Mouse (Mus musculus) heart, embryonic 11.5 days (tissue): Measurements from ENCODE around the gene Tmem135. TPM values are rescaled to one million over a fixed set of nuclear protein-coding genes. Genes with fewer than 3 reads are reported as not detected.

Experiments
- ATAC-seq: fragments of 200-750 bp; cut with Nextera tagmentation; replicated peaks from 2 replicates; pipeline ENCODE4 v1.8.0; 2017; ENCODE audit warnings: moderate library complexity; ENCODE audit not compliant: insufficient number of reproducible peaks, low FRiP score, low TSS enrichment
- H3K27ac ChIP-seq: fragments of 300-500 bp; sonication (generic); 2 replicates; pipeline ENCODE4 v1.5.1; 2014; ENCODE audit warnings: mild to moderate bottlenecking, low read depth, low read length
- H3K27me3 ChIP-seq: fragments of 300-500 bp; sonication (generic); 2 replicates; pipeline ENCODE4 v1.6.1; 2014; ENCODE audit warnings: mild to moderate bottlenecking, low read length, mixed read lengths; ENCODE audit not compliant: control insufficient read depth, insufficient read depth
- H3K36me3 ChIP-seq: fragments of 300-500 bp; sonication (generic); 2 replicates; pipeline ENCODE4 v1.6.1; 2014; ENCODE audit warnings: mild to moderate bottlenecking, low read length, moderate library complexity, mixed read lengths; ENCODE audit not compliant: control insufficient read depth, insufficient read depth
- H3K4me1 ChIP-seq: fragments of 300-500 bp; sonication (generic); 2 replicates; pipeline ENCODE4 v1.6.1; 2014; ENCODE audit warnings: low read length; ENCODE audit not compliant: control insufficient read depth, insufficient read depth
- H3K4me2 ChIP-seq: fragments of 300-500 bp; sonication (generic); 2 replicates; pipeline ENCODE4 v1.6.1; 2014; ENCODE audit warnings: mild to moderate bottlenecking, moderate library complexity
- H3K4me3 ChIP-seq: fragments of 300-500 bp; sonication (generic); 2 replicates; pipeline ENCODE4 v1.5.1; 2014; ENCODE audit warnings: low read depth, low read length
- H3K9ac ChIP-seq: fragments of 300-500 bp; sonication (generic); 2 replicates; pipeline ENCODE4 v1.6.1; 2014; ENCODE audit warnings: mild to moderate bottlenecking, low read depth, low read length, moderate library complexity
- H3K9me3 ChIP-seq: fragments of 300-500 bp; sonication (generic); replicated peaks from 2 replicates; pipeline ENCODE4 v1.6.1; 2016; ENCODE audit warnings: low read length; ENCODE audit not compliant: control insufficient read depth
- WGBS: fragments of 180-500 bp; shearing (Covaris S2); extraction: QIAGEN DNeasy Blood & Tissue Kit; methylation state at CpG from one replicate; pipeline ENCODE4 v1.1.7; 2014; ENCODE audit not compliant: insufficient replicate concordance; 5-methylcytosine and 5-hydroxymethylcytosine counted together
- polyA plus RNA-seq: library from polyadenylated mRNA; unstranded; fragments of >200 nt; fragmentation: Nextera tagmentation; extraction: Ambion mirVana; gene quantifications from 2 replicates; pipeline ENCODE4 v1.2.1, GENCODE M21; 2014

Tmem135 gene
- polyA plus RNA-seq, 1 experiment from 2014 or later = 27.2 TPM

DNA sequence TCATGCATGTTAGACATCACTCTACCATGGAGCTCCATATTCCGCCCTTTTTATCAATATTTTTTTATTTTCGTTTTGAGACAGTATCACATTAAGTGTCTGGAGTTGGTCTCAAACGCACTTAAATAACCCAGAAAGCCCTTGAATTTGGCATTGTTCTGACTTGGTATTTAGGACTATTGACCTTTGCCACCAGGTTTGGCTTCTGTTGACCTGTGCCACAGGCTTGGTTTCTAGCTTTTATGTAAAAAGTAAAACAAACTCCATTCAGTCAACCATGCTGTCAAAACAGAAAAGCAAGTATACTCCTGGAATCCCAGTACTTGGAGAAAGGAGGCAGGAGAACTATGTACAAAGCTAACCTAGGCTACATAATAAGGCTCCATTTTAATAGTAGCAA, 12.7 kb downstream of the Tmem135 start:
- H3K4me1 ChIP-seq = peaks cover 8% of the 10 kb centered on the region
- 86% methylated on average over 3 of the region's 3 CpGs for WGBS
- no peaks in the 10 kb centered on the region for H3K36me3 ChIP-seq
- H3K9ac ChIP-seq = no peak overlapping the region
- no peaks in the 10 kb centered on the region for H3K9me3 ChIP-seq
- no peak overlapping the region for H3K4me3 ChIP-seq
- H3K4me2 ChIP-seq = no peak overlapping the region
- H3K27ac ChIP-seq = no peak overlapping the region
- no peak for ATAC-seq
- no peaks in the 10 kb centered on the region for H3K27me3 ChIP-seq

DNA sequence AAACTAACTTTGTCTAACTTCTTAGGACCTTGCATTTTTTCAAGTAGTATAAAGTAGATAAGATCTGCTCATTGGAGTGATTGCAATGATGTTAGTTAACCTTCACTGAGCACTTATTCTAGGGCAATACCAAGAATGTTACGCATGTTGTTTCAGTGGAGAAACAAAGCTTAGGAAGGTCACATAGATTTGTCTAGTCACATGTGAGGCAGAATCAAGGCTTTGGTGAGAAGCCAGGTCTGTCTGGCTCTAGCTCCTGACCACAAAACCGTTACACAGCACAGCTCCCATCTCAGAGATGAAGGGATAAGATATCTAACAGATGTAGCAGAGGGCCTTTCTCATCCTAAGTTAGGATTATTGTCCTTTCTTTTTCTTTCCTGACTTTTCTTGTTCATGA, 13.4 kb downstream of the Tmem135 start:
- Histone ChIP-seq H3K4me2 (no peak overlapping the region), H3K4me1 (peaks cover 10% of the 10 kb centered on the region), H3K27ac (no peak overlapping the region), H3K4me3 (no peak overlapping the region), H3K36me3 (no peaks in the 10 kb centered on the region), H3K9me3 (no peaks in the 10 kb centered on the region), H3K27me3 (no peaks in the 10 kb centered on the region), H3K9ac (no peak overlapping the region)
- ATAC-seq = no peak
- 74% methylated on average over 2 of the region's 2 CpGs for WGBS

DNA sequence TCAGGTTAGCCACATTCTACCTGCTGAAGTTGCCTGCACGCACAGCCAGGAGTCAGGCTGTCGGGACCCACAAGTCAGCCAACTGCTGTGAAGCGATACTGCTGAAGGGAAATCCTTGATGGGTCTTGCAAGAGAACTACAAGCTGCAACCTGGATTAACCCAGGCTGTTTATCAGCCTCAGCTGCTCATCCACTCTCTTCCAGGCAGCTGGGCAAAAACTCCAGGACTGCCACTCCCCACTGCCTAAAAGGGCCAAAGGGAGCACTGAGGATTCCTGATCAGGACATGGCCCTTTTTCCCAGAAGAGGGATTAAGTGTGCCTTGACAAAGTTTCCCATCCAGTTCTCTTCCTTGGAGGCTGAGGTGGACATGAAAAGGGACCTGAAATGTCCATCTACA, 15.0 kb downstream of the Tmem135 start:
- Histone ChIP-seq H3K36me3 (no peaks in the 10 kb centered on the region), H3K27ac (no peak overlapping the region), H3K4me1 (peaks cover 10% of the 10 kb centered on the region), H3K9me3 (no peaks in the 10 kb centered on the region), H3K27me3 (no peaks in the 10 kb centered on the region), H3K4me3 (no peak overlapping the region), H3K4me2 (no peak overlapping the region), H3K9ac (no peak overlapping the region)
- no peak for ATAC-seq
- 58% methylated on average over 3 of the region's 3 CpGs for WGBS

DNA sequence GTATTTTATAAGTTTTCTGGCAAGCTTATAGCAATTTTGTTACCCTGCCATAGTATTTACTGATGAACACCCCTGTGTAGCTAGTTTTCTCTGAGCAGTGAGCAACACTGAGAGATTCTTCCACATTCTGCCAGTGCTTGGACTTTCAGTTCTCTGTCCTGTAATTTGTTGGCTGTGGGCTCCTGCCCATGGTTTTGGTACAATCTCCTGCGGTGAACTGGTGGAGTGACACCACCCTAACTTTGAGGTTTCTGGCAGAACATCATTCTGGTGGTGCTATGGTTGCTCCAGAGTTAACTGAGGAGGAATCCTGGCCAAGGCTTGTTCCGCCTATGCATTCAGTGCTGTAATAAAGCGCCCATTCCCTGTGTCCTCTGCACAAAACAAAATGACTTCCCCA, 21.1 kb downstream of the Tmem135 start:
- no peak overlapping the region for H3K9ac ChIP-seq
- ATAC-seq = no peak
- WGBS = 87% methylated on average over 3 of the region's 3 CpGs

DNA sequence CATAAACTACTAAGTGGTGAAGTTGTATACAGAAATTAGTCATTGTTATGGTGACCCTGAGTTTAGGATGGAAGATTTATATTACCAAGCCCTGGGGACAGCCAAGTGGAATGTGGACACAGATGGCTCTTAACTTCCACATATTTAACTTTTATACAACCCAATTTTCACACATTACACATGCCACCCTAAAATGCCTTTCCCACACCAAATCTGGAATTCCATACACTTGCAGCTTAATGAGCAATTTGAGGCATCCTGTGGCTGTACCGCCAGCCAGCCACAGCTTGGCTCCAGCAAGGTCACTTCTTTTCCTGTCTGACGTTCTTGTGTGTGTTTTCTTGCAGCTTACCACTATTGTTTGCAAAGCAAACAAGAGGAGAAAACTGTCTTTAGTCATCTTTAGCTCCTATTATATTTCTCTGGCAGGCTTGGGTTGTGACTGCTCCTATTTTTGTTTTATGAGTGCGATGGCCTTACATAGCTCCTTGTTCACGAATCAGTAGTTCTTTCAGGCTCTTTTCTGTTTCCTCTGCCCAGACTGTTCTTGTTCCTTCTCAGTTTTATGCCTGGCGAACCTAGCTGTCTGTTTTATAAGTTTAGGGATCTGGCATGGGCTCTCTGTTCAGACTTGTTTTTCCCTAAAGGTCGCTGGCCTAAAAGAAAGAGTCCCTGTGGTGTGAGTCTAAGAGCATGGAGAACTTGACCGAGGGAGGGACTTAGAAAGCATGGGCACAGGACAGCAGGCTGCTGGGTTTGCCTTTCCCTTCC, 22.9 kb downstream of the Tmem135 start:
- Histone ChIP-seq H3K27ac (peak overlapping the region; percentile 12; the same call in 1 of the 2 replicates), H3K4me1 (peaks cover 7% of the 10 kb centered on the region), H3K36me3 (no peaks in the 10 kb centered on the region), H3K9me3 (no peaks in the 10 kb centered on the region), H3K27me3 (no peaks in the 10 kb centered on the region), H3K4me2 (no peak overlapping the region), H3K4me3 (no peak overlapping the region), H3K9ac (no peak overlapping the region)
- no peak for ATAC-seq
- WGBS = 49% methylated on average over 7 of the region's 7 CpGs

More for the DNA sequence above, 21.1 kb downstream of the Tmem135 start:
- no peak overlapping the region for H3K4me3 ChIP-seq
- H3K4me1 ChIP-seq = peaks cover 12% of the 10 kb centered on the region
- H3K9me3 ChIP-seq = no peaks in the 10 kb centered on the region
- H3K36me3 ChIP-seq = no peaks in the 10 kb centered on the region
- no peak overlapping the region for H3K27ac ChIP-seq
- H3K4me2 ChIP-seq = no peak overlapping the region
- H3K27me3 ChIP-seq = no peaks in the 10 kb centered on the region

DNA sequence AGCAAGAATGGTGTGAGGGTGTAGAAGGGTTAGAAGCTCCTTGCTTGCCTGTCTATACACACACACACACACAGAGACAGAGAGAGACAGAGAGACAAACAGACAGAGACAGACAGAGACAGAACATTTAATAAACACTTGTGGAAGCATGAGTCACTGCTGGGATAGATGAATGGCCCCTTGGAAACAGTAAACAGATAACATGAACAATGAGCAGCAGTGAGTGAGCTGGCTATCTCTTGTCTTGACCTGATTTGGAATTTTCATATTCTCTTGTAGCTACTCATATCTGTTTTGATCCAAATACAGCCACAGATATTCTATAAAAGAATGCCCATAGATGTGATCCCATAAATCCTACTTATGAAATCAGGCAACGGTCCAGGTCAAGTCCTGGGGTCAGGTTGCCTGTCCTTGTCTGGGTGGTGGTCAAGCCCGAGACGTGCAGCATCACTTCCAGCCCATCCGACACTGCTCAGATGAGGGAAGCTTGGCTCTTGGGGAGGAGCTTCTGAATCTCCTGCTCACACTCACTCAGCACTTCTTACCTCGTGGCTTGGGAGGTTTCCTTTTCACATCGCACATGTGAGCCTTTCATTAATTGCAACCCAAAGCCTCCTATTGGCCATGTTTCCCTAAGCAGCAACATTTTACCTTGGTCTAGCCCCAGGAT, 32.3 kb downstream of the Tmem135 start:
- peaks cover 22% of the 10 kb centered on the region for H3K4me1 ChIP-seq
- no peak for ATAC-seq
- H3K27ac ChIP-seq = no peak overlapping the region
- no peaks in the 10 kb centered on the region for H3K9me3 ChIP-seq
- H3K4me3 ChIP-seq = no peak overlapping the region
- WGBS = 26% methylated on average over 6 of the region's 6 CpGs
- no peaks in the 10 kb centered on the region for H3K27me3 ChIP-seq
- no peak overlapping the region for H3K4me2 ChIP-seq
- H3K36me3 ChIP-seq = no peaks in the 10 kb centered on the region
- no peak overlapping the region for H3K9ac ChIP-seq

DNA sequence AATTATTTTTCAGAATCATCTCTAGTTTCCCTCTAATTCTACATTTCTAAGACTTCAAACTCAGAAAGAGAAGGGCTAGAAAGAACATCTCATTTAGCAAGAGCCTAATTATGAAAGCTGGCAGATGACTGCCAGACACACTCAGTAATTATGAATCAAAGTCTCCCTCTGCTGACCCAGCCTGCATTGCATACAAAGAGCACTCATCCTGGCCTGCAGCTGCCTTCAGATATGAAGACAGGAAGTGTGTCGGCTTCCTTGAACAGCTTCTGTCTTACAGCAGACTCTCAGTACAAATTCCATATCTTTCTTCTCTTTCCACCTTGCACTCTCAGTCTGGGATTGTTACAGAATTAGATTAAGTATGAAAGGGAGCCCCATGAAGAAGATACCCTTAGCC, 33.1 kb downstream of the Tmem135 start:
- no peaks in the 10 kb centered on the region for H3K27me3 ChIP-seq
- WGBS = 9% methylated on average over 1 of the region's 1 CpGs
- H3K9me3 ChIP-seq = no peaks in the 10 kb centered on the region
- H3K4me3 ChIP-seq = no peak overlapping the region
- no peaks in the 10 kb centered on the region for H3K36me3 ChIP-seq
- no peak overlapping the region for H3K4me2 ChIP-seq
- H3K27ac ChIP-seq = 0 out of 2 replicates have a peak overlapping the region, but pooled peaks have one; percentile 12
- no peak for ATAC-seq
- H3K4me1 ChIP-seq = peaks cover 26% of the 10 kb centered on the region
- H3K9ac ChIP-seq = no peak overlapping the region

DNA sequence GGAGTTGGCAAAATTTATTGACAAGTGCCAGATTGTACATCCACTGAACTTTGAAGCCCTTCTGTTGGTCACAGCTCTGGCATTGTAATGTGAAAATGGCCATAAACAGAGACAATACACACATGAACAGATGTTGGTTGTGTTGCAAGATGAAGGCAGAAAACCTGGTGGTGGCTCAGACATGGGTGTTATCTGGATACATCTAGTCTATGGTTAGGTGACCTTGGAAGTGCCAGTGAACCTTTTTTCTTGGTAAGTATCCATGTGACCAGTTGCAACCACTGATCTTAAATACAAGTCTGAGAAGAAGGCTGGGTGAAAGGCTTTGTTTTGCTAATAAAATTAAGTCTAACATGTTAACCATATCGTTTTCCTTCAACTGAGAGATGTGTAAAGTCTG, 33.9 kb downstream of the Tmem135 start:
- no peak for ATAC-seq
- Histone ChIP-seq H3K27me3 (no peaks in the 10 kb centered on the region), H3K4me3 (no peak overlapping the region), H3K4me1 (peaks cover 26% of the 10 kb centered on the region), H3K9ac (no peak overlapping the region), H3K9me3 (no peaks in the 10 kb centered on the region), H3K36me3 (no peaks in the 10 kb centered on the region), H3K27ac (no peak overlapping the region), H3K4me2 (no peak overlapping the region)
- WGBS = 91% methylated on average over 1 of the region's 1 CpGs
